Mouse (Mus musculus) gastrocnemius, postnatal 25 days (tissue): ENCODE measurements around the gene Tcf15. TPM values are rescaled to one million over a fixed set of nuclear protein-coding genes. Genes with fewer than 3 reads are reported as not detected.

Experiments used
- DNase-seq: peaks from one replicate; pipeline ENCODE4 v3.0.0; 2022
- total RNA-seq, 2 experiments: library from RNA; stranded (reverse); gene quantifications; 1 replicate in 1 of 2; 2 replicates in 1 of 2; pipeline ENCODE4 v1.2.3; 2021

Gene Tcf15
- total RNA-seq, 2 experiments from 2014 or later, result 11.2 to 12.4 TPM

DNA sequence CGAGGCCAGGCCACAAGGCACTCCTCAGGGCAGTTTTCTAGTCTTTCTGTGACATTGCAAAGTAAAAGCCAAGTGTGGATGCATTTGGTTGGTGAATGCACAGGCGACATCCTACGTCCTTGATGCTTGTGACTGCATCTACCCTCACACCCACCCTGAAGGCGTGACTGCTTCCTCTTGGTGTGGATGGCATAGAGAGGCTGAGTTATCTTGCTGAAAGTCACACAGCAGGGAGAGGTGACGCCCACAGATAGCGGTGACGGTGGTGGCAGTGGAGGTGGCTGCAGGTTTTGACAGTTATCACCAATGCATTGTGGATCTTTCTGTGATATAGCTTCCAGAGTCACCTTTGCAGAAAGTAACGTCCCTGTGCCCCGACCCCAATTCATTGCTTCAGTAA, 20.5 kb upstream of the Tcf15 start:
- DNase-seq, result no peak

DNA sequence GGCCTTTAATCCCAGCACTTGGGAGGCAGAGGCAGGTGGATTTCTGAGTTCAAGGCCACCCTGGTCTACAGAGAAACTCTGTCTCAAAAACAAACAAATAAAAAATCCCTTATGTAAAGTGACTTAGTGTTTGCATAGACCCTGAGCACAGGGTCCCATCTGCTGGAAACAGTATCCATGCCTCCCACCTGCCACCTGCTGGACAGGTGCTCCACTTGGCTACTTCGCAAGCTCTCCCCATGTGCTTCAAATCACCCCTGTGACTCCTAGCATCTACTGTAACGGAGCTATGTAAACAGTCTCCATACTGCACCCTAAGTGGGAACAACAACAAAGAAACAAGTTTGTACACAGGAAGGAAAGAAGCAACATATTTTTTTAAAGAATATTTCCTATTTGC, 14.8 kb upstream of the Tcf15 start:
- DNase-seq, result no peak

DNA sequence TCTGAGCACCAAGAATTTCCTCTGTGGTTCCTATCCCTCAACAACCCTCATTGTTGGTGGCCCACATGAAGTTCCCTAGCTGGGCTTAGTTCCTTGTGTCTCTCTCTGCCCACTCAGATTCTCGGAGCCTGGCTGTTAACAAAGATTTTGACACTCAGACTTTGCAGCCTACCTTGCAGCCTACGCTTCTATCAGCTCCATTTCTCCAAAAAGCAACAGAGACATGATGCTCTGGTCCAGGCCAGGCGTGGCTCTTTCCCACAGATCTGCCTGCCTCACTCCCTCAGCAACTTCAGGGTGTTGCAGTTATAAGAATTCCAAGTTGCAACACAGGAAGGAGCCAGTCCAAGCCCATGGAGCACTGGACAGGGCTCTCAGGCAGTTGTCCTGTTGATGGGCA, 13.6 kb upstream of the Tcf15 start:
- no peak for DNase-seq

DNA sequence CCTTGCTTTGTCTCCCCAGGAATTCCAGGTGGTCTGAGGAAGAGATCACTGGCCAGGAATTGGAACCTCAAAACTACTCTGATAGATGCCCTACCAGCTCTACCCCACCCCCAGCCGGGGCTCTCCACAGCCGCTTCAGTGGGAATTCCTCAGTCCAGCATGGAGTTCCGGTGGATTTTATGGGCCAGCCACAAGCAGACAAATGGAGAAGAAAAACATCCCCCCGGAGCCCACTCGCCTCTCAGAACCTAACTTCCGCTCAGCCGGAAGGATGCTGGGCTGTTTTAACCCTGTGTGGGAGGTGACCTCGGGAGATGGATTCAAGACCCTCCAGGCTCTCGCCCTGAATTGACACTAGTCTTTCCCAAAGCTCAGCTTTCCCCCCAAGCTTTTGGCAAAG, 11.3 kb upstream of the Tcf15 start:
- no peak for DNase-seq

DNA sequence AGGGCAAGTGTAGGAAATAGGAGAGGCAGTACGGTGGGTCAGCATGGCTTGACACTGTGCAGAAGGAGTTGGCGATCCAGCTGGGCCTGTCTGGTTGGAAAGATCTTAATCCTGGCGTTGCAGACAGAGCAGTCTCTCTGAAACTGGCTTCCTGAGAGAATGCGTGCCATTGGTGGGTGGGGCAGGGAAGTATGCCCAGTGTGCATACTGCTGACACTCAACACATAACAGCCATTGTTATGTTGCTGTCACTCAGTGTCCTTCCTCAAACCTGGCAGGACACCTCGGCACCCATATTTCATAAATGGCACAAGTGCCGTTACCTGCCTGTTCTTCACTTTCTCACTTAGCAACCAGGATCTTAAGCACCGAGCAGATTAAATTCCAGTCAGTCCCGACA, 10.7 kb upstream of the Tcf15 start:
- no peak for DNase-seq

DNA sequence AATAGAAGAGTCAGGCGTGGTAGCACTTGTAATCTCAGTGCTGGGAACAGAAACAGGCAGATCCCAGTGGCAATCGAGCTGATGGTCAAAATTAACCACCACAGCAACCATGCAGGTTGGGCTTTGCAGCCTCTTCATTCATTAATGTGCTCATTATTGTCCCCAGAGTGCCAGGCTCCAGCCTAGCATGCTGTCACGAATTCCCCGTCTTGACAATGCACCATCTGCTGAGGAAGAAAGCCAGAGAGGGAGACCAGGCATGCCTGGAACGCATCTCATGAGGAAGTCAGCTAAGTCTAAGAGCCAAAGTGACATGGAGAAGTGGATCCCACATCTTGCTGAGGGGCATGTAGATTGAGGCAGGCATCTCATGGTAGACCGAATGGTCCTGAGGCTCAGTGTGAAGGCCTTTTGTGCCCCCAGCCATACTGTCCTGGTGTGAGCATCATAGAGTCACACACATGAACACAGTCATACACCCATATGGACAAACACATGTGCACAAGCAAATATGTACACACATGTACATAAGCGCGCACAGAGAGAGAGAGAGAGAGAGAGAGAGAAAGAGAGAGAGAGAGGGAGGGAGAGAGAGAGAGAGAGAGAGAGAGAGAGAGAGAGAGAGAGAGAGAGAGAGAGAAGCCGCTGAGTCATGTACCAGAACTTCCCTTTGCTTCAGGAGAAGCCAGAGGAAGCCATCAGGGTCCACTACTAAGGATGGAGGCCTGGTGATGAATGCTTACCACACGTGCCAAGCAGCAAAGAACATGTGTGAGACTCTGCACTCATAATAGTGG, 4.0 kb upstream of the Tcf15 start:
- no peak for DNase-seq

DNA sequence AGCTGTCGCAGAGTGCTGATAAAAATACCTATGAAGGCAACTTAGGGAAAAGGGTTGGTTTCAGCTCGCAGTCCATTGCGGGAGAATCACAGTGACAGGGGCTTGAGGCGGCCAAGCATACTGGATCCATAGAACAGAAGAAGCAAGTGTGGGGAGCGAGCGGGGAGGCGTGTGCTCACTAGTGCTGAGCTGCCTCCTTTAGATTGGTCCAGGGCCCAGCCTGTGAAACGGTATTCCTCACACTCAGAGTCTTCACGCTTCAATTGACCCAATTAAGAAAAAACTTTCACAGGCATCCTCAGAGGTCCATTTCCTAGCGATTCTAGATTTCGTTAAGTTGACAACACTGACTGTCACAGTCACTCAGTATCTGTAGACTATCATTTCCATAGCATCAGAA, 2.4 kb upstream of the Tcf15 start:
- DNase-seq, result no peak

DNA sequence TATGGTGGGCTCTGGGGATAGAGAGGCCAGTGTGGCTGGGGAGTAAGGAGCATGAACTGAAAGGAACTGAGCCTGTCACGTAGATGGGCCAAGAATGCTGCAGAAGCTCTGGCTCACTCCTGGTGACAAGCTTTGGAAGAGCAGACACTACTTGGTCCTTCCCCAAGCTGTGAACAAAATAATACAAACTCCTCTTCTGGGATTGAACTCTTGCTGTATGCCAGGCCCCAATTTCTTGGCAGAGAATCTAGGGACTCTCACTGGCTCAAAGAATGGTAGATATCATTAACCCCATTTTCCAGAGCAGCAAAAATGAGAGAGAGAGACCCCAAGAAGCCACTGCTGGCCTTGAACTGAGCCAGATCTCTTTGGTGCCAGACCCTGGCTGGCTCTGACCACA, 1.9 kb upstream of the Tcf15 start:
- no peak for DNase-seq

DNA sequence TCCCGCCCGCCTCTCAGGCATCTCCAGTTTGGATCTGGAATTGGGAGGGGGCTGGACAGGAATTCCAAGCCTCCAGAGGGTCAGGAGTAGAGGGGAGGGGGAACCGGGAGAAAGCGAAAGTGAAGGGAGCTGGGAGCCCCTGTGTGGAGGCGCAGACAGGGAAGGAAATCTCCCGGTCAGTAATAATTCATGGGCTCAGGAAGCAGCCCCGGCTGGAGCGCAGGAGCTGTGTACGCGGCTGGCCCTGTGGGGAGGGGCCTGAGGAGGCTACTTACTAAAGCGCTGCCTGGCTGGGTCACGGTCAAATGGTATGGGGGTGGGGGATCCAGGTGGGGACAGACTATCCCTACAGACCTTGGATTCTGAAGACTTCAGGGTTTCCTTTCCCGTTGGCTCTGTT, 1.3 kb upstream of the Tcf15 start:
- DNase-seq, result peak; percentile 35

DNA sequence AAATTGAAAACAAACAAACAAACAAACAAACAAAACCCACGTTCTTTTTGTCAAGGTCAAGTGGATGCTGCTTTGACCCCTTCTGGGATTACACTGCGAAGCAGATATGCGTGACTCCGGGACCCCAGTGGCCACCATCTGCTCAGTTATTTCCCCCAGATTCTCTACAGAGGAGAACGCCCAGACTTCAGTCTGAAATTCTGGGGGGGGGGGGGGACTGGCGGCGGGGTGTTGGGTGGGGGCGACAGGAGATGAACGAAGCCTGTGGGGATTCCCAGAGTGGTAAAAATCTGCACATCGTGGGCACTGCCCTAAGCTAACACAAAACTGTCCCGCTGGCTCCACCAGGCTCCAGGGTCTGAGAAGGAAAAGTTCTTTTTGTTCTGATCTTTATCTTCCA, 790 bp upstream of the Tcf15 start:
- no peak for DNase-seq

DNA sequence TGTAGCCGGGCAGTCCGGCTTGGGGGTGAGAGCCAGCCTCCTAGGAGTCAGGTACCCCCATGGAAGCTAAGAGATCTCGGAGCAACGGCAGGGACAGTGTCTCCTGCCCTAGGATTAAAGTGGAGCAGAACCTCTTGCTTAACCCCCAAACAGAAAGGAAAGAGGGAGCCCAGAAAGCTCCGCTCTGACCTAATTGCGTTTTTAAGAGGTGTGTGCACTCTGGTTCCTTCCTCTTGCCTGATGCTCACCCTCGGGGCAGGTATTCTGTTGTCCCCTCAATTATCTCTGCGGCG, 743 bp downstream of the Tcf15 start:
- DNase-seq, result no peak

DNA sequence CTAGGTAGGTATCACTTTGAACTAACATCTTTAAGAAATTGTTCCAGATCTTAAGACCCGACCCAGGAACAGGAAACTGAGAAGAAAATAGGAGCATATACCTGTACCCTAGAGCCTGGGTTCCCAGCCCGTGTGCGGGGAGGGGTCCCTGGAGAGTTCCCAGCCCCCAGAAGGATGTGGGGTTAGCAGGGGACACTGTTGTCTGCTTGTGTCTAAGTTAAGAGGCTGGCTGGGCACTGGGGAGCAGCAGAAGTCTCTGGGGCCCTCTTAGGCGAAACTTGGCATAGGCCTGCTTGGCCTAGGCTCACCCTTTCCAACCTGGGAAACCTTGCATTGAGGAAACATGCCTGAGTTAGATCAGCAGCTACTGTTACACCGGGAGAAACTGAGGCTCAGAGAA, 1.1 kb downstream of the Tcf15 start:
- DNase-seq, result no peak

DNA sequence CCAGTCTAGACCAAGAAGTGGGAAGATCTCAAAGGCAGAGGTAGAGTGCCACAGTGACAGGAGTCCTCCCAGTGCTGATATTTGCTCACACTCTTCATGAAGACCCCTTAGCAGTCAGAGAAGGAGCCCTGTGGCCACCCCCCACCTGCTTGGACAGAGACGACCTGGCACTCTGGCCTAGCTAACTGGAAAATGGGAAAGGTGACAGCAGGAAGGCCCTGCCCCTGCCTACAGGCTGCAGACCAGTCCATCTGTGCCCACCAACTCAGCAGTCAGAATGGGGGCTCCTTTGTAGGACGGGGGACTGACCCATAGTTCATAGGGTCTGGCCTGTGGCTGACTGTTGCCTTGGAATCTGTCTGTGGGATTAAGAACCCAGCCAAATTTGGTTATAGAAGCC, 2.4 kb downstream of the Tcf15 start:
- no peak for DNase-seq

DNA sequence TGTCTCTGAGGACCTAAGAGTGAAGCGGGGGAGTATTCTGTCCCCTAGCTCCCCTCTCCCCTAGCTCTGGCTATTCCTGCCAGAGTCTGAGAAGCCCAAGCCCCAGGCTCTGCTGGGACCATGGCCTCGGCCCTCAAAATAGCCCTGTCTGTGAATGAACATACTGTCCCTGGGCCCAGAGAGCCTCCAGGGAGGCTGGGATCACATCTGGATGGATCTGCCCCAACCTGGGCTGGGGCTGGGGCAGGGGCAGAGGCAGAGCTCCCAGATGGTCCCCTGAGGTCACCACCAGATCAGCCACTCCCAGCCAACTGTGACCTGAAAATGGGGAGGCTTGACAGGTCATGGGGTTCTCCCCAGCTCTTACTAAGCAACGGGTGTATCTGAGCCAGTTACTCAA, 3.7 kb downstream of the Tcf15 start:
- peak; percentile 71 for DNase-seq

DNA sequence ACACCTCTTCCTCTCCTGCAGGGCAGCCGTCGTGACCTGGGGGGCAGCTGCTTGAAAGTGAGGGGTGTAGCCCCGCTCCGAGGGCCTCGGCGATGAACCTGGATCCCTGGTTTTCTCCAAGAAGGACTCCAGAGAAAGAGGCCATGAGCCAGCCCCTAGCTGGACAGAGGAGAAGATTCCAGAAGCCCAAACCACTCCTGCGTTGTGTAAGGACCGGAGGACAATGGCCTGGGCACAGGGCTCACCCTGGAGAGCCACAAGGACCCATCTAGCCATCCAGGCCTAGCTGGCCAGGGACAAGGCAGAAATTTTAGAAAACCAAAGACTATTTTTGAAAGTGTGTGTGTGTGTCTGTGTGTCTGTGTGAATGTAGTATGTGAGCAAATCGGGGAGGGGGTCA, 5.3 kb downstream of the Tcf15 start:
- no peak for DNase-seq

DNA sequence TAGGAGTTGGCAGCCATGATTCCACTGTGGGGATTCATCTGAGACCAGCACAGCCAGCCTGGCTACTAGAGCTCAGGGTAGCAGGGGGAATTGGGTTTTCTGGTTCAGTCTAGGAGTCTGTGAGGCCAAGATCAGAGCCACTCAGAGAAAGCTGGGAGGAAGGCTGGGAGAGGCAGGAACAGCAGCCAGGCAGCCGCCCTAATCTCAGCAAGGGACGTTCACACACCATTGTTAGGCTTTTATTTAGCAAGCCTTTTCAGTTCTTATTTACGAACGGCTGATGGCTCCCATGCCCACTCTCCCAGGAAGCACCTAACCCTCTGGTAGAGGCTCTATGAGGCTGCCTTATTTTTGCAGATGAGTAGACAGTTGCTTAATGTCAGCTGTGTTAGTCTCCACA, 6.5 kb downstream of the Tcf15 start:
- DNase-seq, result no peak

DNA sequence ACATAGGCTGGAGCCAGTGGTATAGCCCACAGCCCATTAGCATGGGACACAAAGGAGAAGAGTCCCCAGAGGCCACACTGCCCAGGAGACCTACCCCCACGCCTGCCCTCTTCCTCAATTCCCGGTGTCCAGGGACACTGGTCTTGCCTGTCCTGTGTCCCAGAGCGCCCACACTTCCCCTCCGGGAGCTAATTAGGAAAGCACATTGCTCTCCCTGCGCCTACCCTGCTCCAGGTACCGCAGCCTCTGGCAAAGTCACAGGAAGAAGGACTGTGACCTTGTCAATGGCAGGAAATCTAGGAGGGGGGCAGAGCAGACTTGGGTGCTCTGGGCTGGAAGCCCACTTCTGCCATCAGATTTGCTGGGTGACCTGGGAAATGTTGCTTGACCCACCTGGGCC, 7.0 kb downstream of the Tcf15 start:
- DNase-seq, result peak; percentile 61

DNA sequence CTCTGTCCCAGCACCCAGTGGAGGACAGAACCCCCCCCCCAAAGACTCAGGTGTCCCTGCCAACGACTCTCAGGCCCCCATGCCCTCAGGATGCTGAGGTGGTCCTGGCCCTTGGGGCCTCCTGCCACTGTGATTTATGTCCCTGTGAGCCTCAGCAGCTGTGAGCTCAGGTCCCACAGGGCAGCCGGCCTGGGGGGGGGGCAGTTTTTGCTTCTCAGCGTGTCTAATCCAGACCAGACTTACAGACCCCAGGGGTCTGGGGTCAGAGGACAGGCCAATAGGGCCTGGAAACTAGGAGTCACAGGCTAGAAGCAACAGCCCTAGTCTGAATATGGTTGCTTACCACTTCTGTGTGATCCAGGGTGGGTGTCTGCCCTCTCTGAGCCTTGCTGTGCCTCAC, 10.0 kb downstream of the Tcf15 start:
- no peak for DNase-seq

DNA sequence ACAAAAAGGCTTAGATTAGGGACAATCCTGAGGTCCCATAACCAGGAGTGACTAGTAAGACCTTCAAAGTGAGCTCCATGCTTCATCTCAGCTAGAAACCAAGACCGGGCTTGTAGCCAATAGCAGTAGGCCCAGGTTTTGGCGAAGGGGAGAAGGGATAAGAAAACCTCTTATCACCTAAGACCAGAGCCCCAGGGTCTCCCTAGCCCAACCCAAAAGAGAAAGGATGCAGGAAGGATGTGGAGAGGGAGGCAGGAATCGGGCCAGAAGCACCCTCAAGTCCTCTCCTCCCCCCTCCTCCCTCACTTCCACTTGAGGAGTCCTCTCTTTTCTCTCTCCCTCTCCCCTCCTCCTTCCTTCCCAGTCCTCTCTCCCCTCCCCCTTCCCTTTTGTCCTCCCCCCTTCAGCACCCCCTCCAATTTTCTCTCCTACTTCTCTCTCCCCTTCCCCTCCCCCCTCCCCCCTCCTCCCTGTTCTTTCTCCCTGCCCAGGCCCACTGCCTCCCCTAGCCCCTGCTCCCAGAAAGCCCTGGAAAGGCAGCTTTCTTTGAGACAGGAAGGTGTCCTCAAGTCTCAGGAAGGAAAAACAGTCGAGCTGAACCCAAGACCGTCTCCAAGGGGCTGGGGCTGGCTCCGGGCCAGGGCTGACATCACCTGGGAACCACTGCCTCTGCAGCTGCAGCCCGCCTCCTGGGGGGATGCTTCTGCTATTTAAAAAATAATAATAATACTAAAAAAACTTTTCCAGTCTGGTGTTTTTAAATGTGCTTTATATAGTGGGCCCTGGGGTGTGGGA, 12.2 kb downstream of the Tcf15 start:
- peak; percentile 79 for DNase-seq

DNA sequence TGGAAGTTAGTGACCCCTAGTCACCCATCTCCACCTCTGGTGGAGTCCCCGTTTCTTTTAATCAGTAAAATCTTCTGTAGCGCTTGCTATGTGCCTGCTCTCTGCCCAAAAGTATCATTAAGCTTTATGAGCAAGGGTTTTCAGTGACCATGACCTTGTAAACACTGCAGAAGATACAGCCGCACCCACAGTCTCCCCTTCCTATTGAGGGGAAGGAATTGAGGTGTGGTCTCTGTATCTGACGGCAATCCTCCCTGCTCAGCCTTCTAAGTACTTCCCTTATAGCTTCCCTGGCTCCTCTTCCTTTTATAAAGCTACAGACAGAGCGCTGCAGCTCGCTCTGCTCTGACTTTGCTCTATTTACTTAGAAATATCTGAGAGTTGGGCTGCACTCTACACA, 13.1 kb downstream of the Tcf15 start:
- no peak for DNase-seq

DNA sequence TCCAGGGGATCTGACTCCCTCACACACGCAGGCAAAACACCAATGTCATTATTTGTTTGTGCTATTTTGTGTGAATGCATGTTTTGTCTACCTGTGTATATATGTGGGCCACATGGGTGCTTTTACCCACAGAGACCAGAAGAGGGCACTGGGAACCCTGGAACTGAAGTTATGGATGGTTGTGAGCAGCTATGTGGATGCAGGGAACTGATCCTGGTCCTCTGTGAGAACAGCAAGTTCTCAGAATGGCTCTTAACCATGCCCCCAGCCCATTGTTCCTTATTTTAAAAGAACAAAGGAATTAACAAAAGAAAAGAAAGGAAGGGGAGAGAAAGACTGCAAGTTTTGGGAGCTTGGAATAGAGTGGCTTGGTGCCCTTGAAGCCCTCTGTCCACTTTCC, 16.1 kb downstream of the Tcf15 start:
- DNase-seq, result no peak

DNA sequence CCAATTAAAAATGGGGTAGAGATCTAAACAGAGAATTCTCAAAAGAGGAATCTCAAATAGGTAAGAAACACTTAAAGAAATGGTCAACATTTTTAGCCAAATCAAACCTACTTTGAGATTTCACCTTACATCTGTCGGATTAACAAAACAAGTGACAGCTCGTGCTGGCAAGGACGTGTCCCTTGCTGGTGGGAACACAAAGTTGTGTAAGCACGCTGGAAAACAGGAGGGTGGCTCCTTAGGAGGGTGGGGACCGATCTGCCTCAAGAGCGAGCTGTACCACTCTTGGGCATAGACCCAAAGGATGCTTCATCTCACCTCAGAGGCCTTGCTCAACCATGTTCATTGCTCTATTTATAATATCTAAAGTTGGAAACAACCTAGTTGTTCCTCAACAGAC, 22.9 kb downstream of the Tcf15 start:
- DNase-seq, result no peak

DNA sequence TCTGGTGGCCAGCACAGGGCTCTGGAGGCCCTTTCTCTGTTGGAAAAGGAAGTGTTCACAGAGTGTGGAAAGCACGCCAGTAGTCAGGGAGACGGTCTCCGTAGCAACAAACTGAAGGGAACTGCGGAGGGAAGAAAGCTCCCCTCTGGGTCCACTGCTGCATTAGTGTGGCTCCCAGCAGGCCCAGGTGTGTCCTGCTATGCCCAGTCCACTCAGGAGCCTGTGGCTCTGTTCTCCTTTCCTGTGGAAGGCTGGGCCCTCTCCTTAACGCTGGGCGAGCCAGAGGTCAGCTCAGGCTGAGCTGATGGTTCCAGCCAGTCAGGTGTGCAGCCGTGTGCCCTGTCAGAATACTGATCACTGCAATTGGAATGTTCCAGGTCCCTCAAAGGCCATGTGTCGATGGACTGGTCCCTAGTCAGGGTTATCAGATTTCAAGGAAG, 24.5 kb downstream of the Tcf15 start:
- peak; percentile 54 for DNase-seq

DNA sequence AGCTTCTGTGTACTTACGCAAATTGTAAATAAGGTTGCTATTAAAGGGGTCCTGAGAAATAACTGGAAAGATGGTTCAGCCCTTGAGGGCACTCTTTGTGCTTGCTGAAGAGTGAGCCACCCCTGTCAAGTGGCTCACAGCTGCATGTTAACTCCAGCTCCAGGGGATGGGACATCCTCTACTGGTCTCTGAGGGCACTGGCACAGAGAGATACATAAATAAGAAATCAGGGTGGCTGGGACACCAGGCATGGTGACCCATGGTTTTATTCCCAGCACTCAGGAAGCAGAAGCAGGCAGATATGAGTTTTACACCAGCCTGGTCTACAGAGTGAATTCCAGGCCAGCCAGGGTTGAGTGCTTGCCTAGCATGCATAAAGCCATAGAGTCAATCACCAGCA, 26.0 kb downstream of the Tcf15 start:
- DNase-seq, result no peak
